Mouse (Mus musculus) embryo, embryonic 11.5 days (tissue): ENCODE measurements around the gene Pyroxd2.

Source experiments
- DNase-seq: peaks from one replicate; pipeline ENCODE4 v3.0.0-alpha.2; 2012; ENCODE audit warnings: low read depth, low spot score

The Pyroxd2 gene

DNA sequence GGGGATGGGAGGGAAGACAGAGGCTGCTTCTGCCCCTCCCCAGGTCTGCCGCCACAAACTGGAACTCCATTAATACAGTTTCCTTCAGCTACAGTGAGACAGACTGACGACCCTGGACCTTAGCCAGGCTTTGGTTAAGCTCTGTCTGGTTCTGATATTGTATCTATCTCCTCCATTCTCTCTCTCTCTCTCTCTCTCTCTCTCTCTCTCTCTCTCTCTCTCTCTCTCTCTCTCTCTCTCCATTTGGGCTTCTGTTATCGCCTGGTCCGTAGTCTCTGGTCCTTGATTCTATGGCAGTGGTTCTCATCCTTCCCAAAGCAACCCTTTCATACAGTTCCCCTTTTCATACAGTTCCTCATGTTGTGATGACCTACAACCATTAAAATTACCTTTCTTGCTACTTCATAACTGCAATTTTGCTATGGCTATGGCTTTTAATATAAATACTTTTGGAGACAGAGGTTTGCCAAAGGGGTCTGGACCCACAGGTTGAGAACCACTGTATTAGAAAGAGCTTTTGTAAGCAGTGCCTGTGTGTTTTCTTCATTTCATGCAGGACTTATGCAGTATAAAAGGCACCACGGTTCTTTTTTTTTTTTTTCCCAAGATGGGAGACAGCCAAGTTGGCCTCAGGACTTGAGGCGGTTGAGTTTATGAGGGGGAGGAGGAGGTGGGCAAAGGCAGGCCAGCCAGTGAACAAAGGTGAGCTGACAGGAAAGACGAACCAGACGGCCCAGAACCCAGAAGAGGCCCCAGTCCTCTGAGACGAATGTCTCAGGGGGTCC lies 7.3 kb downstream of the Pyroxd2 start:
- no peak for DNase-seq

DNA sequence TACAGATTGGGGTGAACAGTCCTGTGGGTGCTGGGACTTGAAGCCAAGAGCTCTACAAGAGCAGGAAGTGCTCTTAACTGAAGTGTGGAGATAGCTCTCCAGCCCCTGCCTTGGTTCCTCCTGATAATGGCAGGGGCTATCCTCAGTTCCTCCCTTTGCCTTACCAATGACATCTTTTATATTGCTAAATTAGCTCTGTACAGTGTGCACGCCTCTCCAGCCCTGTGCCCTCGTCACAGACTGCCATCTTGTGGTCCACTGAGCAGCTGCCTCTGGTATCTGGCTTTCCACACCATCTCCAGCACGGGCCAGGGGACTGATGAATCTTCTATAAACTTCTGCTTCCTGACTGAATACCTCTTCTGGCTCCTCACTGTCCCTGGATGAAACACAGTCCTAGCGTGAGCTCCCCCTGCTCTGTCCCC lies 8.4 kb downstream of the Pyroxd2 start:
- peak; percentile 31 for DNase-seq

DNA sequence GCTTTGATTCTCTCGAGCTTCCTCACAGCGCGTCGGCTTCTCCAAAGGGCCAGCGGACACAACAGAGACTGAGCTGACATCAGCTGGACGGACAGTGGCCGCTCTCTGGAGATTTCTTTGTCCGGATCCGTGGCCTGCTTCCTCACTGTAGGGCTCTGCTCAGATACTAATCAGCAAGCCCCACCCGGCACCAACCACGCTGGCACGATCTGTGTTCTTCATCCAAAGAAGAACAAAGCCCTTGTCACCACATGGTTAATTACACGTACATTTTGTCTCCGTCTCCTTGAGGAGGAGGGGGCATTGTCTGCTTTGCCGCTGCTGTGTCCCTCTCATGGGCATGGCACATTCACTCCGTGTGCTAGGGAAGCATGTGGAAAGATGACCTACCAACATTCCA lies 9.3 kb downstream of the Pyroxd2 start:
- no peak for DNase-seq

DNA sequence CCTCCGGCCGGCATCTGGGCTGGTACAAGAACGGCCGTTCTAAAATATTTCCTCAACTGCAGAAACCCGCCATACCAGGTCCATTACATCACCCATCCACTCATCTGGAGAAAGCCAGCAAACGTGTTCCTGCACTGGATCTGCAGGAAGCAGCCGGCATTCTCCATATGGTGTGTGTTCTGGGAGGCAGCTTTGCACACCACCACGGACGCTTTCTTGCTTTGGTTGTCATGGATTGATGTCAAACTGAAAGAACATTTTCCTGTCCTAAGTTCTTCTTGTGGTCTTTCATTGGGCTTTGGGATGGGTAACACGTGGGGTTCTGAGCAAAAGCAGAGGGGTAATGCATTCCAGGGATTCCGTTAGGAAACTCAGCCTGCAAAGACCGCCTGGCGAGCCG lies 10.7 kb downstream of the Pyroxd2 start:
- DNase-seq: no peak

DNA sequence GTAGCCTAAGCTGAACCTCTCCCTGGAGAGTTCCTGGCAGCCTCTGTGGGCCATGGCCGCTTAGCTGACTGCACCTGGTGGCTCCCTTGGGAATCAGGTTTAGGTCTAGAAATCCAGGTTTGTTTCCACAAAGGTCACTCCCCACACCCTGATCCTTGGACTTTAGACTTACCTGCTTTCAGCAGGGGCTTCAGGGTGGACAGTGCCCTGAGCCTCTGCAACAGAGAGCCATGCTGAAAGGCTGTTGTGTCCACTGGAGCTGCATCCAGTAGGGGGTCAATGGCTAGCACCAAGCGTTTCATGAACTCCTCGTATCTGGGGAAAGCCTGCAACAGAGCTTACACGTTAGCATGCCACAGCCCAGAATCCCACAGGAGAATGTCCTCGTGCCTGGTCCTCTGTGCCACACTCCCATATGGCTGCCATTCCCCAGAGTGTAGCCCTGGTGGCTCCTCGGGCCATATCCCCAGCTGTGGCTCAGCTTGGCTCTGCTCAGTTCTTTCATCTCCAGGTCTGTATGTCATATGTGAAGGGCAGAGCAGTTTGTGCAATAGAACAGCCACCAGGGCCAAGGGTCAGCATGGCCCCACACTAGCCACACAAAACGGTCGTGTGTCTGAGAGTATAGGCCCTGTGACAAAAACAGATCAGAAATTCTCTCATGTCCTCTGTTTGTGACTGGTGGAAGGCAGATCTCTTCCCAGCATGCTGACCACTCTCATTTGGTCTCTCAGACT lies 12.2 kb downstream of the Pyroxd2 start:
- no peak for DNase-seq

DNA sequence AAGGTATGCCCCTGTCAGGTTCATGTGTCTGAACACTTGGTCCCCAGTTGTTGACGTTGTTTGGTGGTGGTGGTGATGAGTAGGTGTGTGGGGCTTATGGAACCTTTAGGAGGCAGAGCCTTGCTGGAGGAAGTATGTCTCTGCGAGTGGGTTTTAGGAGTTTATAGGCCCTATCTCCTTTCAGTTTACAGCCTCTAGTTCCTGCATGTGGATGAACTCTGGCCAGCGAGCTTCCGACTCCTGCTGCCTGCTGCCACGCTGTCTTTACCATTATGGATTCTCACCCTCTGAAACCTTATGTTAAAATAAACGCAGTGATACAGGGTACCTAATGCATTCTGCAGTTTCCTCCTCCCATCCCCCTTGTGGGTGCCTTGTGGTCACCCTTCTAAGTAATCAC lies 12.8 kb downstream of the Pyroxd2 start:
- no peak for DNase-seq

DNA sequence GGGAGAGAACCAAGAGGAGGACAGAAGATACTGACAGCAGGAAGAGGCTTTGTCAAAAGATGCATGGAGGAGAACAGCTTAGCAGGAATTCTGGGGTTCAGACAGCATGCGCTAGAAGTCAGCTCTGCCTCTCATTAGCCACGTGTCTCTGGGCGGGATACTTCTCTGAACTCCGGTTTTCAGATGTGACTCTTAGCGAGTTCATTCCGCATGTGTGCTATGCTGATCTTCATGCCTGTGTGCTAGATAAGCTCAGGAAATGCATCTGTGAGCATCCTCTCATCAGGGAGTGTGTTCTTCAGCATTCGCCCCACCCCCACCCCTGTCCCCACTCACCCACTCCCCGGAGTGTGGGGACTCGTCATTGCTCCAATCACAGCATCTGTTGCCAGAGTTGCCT lies 14.8 kb downstream of the Pyroxd2 start:
- no peak for DNase-seq

DNA sequence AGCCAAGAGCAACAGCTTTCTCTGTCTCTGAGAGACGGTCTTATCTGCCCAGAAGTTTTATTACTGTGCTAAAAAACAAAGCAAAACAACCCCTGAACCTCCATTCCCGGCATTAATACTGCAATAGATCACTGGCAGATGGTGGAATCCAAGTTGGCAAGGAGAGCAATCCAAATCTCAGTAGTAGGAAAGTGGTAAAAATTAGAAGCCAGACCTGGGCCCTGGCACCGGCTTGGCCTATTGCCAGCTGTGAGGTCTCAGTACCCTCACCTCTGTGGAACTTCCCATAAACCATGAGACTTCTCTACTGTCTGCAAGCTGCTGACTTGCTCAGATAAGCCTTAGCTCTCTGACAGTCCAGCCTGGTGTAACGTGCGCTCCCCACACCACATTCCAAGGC lies 17.6 kb downstream of the Pyroxd2 start:
- DNase-seq: no peak

DNA sequence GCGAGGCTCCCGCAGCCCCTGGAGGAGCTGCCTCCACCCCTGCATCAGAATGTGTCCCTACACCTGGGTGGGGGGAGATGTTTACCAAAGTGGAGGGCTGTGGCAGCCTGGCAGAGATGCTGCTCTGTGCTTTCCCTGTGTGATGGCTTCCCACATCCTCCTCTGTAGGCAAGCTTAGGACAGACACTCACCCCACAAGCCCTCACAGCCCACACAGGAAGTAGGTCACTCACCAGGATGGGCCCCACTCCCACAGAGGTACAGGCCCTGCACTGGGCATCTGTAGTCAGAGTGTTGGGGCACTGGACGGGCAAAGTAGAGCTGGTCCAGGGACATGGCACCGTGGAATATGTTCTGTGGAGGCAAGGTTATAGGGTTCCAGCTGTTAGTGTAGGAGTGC lies 25.2 kb downstream of the Pyroxd2 start:
- DNase-seq: no peak

DNA sequence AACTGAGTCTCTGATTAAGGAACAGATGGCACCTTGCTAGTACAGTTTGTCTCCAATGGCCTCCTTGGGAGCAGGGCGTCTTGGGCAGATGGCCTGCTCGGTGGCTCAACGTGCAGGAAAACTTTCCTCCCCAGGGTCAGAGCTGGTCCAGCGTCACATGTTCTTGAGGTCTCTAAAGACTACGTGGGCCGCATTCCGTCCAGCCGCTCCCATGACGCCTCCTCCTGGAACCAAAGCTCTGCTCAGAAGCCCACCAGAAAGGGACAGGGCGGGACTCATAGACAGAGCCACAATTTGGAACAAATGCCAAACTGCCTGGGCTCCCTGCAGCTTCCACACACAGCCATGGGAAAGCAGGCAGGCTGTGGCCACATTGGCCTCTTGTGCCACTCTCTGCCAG lies 25.8 kb downstream of the Pyroxd2 start:
- no peak for DNase-seq

DNA sequence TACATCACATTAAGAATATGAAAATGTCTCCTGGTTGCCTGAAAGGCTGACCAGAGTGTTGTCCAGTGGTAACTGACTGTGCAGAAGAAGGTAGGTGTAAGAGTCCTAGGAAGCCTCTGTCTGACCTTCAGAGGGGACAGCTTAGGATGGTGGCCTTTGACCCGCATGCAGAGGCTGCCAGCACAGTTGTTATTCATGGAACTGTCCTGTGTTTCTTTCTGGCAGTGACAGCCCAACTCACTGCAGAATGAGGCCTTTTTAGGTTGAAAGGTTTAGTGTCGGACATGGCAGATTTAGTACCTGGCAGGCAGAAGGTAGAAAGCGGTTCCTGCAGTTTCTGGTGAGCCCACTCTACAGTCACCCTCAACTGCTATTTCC lies 26.6 kb downstream of the Pyroxd2 start:
- DNase-seq: no peak

DNA sequence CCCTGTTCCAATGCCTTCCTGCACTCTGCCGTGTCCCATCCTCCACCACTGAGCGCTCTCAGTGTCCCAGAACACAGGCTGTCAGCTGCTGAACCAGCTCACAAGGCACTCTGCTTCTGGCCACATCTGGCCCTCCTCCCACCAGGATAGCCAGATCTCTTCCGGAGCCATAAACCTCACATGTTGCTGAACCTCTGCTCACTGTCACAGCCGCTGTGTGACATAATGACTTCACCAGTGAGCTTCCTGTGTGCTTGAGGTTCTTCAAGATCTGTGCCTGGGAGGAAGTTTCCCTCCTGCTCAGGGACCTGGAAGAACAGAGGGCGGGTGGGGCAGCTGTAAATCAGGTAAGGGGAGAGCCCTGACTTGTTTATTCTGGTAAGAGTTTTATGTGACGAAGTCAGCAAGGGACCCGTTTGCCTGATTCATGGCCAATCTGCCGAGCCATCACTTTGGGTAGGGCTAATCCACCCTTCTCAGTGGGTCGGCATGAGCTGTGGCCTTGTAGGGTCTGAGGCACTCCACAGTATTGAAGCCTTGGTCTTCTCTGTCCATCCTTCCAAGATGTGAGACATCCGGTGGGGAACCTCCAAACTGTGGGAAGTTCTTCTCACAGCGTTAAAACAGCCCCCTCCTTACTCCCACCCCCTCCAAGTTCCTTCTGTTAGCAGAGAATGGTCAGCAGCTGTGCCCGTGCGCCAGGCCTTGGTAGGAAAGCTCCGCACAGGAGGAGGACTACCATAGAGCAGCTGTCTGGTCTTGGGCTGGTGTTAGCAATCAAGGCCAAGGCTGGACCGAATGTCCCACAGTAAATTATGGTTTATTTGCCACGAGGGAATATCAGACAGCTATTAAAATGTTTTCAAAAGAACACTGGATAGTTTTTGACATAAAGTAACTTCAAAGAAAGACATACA lies 27.3 kb downstream of the Pyroxd2 start:
- DNase-seq: peak; percentile 30

DNA sequence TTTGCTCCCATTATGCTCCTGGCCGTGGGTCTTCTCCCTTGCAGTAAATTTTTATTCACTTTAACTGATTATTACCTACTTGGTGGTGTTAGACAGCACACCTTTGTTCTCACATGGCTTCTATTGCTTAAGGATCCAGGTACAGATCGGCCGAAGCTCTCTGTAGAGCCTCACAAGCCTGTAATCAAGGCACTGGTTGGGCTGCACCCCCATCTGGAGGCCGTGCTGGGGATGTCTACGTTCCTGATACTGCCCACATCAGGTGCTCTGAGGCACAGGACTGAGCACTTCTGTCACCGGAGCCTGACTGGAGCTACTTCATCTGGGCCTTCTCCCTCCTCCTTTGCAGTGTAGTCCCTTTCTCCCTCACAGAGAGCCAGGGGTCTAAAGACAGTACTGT lies 29.3 kb downstream of the Pyroxd2 start:
- DNase-seq: no peak

DNA sequence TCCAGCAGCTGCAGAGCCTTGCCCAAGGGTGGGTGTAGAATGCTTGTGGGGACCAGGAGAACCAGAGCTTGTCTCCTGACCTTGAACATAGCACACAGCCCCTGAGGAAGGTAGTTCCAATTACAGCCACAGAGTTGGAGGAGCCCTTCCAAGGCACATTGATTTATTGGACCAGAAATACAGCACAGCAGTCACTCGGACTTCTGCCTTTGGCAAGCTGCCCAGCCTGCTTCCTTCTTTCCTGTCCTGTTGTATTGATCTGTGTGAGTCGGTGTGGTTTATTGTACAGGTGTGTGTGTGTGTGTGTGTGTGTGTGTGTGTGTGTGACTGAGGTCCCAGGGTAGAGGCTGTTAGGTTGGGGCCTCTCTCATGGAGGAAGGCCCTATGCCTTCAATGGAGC lies 30.1 kb downstream of the Pyroxd2 start:
- DNase-seq: peak; percentile 46

DNA sequence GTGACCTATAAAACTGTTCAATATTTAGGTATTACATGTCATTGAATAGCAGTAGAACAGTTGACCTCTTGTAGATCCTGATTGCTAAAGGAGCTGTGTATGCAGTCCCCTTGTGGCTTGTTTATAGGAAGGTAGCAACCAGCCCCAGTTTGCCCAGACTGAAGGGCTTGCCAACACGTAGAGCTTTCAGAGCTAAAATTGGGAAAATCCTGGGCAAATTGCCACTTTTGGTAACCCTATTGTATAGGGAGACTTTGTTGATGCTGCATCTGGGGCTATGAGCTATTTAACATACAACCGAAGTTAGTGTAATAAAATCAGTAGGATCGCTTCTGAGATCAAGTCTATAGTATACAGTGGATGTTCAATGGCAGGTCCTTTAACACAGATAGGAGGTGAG lies 34.5 kb downstream of the Pyroxd2 start:
- DNase-seq: no peak

DNA sequence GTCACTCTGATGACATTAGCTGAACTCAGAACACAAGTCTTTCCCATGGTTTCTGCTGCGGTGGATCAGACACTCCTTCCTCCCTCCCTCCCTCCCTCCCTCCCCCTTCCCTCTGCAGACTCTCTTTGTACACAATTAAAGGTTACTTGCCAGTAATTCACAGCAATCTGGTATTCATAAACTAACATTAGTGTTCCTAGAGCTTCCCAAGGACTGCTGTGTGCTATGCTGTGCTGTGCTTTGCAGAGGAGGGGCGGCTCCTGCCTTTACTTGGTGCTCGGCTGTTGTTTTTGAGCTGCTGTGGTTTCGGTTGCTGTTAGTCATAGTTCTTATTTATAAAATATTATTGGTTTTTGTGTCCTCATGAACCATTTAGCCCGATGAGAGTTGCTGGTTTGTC lies 34.9 kb downstream of the Pyroxd2 start:
- DNase-seq: no peak

DNA sequence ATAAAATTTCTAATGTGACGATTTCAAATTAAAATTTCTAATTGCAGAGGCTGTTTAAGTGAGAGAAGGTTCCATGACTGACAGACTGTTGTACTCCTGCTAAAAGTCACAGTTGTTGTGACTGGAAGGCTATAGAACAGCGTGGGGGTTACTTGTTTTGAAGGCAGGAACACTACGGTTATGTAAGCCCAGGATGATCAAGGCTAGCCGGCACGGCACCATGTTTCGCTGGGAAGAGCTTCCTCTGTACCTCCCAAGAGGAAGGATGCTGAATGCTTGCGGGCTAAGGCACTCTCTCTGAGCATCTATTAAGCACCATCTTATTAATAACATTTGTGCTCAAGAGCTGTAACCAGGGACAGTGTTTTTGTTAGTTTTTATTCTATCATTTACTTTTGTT lies 36.1 kb downstream of the Pyroxd2 start:
- DNase-seq: no peak

DNA sequence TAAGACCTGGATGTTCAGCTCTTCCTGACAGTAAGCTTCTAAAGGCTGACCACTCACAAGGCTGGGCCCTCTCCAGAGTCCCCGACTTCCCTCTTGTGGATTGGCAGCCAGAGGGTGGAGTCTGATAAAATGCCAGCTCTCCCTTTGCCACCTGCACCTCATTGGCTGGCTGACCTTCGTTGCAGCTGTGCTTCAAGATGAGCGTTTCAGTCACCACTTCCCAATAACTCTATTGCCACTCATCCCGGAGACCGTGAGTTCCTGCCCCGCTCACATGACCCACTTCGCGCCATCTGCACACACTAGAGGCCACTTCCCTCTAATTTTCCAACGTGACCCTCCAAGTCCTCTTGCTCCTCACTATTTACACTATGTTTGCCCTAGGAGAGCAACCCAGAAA lies 38.8 kb downstream of the Pyroxd2 start:
- DNase-seq: no peak

DNA sequence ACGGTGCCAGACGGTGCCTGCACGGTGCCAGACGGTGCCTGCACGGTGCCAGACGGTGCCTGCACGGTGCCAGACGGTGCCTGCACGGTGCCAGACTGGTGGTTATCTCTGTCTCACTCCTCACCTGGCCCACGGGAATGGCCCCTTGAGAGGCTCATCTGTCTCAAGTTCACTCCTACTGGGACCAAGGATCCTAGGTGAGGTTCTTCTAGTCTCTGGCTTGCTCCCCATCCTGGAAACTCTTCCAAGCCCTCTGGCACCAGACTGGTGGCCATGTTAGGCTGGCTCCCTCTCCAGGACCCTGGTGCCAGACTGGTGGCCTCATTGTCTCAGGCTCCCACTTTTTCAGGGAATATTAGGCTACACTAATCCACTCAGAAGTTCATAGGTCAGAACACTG lies 53.1 kb downstream of the Pyroxd2 start:
- no peak for DNase-seq

DNA sequence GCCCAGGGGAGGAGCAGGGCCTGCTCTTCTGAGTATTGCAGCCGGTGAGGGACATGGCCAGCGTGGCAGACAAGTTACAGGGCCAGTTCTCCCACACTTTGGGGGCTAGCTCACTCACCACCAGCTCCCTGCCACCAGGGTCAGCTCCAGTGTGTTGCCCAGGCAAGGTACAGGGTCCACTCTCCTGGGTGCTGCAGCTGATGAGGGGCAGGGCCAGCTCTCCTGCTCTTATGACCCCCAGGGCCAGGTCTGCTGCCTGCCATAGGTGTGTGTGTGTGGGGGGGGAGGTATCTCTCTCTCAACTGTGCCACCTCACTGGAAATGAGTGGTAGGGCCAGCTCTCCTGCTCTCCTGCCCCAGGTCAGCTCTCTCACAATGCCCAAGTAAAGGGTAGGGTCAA lies 54.0 kb downstream of the Pyroxd2 start:
- DNase-seq: no peak

DNA sequence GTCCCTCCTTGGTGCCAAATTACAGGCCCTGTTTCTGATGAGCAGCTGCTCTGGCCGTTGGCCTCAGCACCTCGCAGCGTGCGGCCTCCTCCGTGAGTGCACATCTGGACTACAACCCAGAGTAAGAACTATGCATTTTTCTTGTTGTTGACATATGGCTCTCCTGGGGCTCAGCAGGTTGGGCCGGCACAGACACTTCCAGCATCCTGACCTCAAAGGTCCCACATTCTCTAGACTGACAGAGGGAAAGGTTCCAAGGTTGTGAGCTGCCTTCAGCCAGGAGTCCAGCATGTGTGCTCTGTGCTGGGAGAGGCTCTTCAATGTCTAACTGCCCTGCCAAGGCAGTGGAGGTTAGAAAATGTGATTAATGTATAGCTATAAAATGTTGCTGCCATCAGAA lies 55.2 kb downstream of the Pyroxd2 start:
- DNase-seq: peak; percentile 24

DNA sequence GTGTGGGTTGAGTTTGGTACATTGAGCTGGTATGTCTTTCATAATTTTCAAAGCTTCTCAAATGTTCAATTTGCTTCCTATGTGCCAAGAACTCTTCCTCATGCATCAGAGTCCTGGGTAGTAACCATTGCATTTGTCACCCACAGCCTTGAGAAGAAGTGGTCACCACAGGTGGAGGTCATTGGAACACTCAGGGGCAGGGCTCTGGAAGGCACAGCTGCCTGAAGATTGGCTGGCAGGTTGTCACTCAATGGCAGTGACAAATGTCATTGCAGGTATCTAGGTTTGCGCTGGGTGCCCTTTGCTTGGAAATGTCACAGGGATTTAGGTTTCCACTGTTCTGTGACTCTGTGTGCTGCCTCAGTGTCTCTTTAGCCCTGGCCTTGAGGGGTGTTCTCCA lies 62.3 kb downstream of the Pyroxd2 start:
- no peak for DNase-seq
